Mouse (Mus musculus): Measurements from ENCODE around the gene Eef2k. TPM values are rescaled to one million over a fixed set of nuclear protein-coding genes. Genes with fewer than 3 reads are reported as not detected.

Gene Eef2k
- polyA plus RNA-seq, 1 experiment from 2014 or later, result 34.3 TPM

DNA sequence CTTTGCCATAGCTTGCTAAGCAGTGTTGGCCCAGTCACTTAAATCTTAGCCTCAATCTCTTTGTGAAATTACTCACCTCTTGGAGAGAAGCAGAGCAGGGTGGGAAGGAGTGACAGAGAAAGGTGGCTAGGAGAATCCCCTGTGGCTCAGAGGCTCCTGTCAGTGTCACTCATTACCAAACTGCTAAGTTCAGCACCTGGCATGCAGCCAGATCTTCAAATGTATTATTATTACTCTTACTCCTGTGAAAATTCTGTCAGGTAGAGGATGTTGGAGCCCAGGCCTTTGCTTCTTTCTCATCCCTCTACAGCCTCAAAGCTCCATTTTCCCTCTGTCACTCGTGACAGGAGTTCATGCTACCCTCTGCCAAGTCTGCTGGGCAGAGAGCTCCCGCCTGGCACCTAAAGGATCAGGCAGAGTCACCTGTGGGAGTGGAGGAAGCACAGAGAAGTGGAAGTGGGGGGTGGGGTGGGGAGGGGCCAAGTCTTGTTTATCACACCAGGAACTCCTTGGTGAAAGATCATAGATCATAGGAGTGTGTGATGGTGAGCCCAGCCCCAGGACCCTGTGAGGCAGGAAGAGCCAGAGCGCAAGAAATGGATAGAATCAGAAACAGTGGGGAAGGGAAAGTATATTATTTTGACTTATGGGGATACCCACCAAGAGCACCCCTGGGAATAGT lies 6.3 kb downstream of the Eef2k start:
- WGBS, result 86% methylated on average over 3 of the region's 3 CpGs
- H3K27ac ChIP-seq (replicated peaks), result no peak overlapping the region

DNA sequence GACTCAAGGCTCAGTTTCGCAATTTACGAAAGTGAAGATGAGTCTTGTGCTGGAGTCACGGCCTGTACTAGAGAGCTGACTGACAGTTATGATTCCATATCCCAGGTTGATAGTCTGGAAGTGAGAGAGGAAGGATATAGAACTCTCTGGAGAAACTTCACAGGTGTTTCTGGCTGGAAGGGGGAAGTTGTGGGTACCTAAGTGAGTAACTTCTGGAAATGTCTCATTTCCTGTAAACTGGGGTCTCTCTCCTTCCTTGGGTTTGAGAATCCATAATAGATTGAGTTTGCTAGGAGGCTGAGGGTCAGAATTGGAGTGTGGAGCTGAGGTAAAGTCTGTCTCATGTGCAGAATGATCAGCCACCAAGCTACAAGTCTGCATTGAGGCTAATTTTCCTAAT lies 7.5 kb downstream of the Eef2k start:
- Histone ChIP-seq H3K27ac (replicated peaks) (no peak overlapping the region), H3K4me3 (no peak overlapping the region), H3K27me3 (no peaks in the 10 kb centered on the region), H3K4me2 (no peak overlapping the region), H3K4me1 (replicated peaks) (peaks cover 22% of the 10 kb centered on the region), H3K9ac (no peak overlapping the region), H3K36me3 (no peaks in the 10 kb centered on the region), H3K9me3 (no peaks in the 10 kb centered on the region)
- ATAC-seq (ENCODE audit: low FRiP score, low read depth), result no peak
- 93% methylated on average over 3 of the region's 3 CpGs for WGBS

More for the DNA sequence above, 6.3 kb downstream of the Eef2k start:
- Histone ChIP-seq H3K36me3 (no peaks in the 10 kb centered on the region), H3K4me1 (replicated peaks) (peaks cover 33% of the 10 kb centered on the region), H3K9ac (no peak overlapping the region), H3K4me3 (no peak overlapping the region), H3K27me3 (no peaks in the 10 kb centered on the region), H3K4me2 (no peak overlapping the region), H3K9me3 (no peaks in the 10 kb centered on the region)
- ATAC-seq (ENCODE audit: low FRiP score, low read depth), result no peak

DNA sequence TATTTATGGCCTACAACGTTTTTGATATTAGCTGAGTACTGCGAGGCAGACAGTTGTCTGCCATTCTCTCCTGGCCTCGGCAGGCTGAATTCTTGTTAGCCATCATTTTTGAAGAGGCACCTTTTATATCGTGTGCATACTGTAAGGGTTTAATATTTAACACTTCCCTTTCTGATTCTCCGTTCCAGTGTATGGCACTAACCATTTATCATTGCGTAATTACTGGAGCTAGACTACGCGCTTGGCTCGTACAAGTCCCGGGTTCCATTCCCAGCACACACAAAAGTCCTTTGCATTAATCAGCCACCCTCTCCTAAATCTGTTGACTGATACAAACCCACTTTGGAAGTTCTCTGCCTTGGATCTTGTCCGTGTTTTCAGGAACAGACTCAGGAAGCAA lies 17.2 kb downstream of the Eef2k start:
- Histone ChIP-seq H3K9ac (no peak overlapping the region), H3K9me3 (no peaks in the 10 kb centered on the region), H3K36me3 (peaks cover 7% of the 10 kb centered on the region), H3K4me3 (no peak overlapping the region), H3K27me3 (no peaks in the 10 kb centered on the region), H3K27ac (replicated peaks) (no peak overlapping the region), H3K4me1 (replicated peaks) (peaks cover 21% of the 10 kb centered on the region), H3K4me2 (no peak overlapping the region)
- WGBS, result 85% methylated on average over 11 of the region's 11 CpGs
- no peak for ATAC-seq (ENCODE audit: low FRiP score, low read depth)

DNA sequence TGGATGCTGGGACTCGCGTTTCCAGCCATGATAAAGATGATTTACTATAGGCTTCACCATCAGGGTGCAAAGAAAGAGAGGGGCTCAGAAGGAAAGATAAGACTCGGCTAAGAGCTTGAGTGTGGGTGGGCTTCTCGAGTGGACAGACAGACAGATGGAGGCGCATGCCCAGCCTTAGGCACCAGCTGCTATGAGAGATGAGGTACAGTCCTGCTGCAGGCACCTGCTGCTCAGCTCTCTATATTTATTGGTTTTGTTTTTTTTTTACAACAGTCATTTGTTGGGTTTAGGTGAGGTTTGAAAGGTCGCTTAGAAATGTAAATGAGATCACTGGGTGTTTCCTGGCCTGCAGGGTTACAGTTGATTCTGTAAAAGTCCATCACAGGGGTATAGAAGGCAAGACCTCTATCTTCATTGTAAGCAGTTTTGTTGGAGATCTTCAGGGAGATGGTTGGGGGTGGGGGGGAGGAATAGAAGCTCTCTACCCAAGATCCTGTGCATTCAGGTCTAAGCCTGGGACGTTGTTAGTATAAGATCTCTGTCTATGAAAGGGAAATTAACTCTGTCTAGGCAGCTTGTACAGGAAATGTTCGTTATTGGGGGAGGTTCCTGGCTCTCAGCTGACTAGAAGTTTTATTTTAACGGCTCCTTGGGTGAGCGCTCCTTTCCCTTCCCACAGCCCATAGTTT lies 18.3 kb downstream of the Eef2k start:
- Histone ChIP-seq H3K9me3 (no peaks in the 10 kb centered on the region), H3K27me3 (no peaks in the 10 kb centered on the region), H3K9ac (no peak overlapping the region), H3K27ac (replicated peaks) (no peak overlapping the region), H3K4me2 (no peak overlapping the region), H3K4me1 (replicated peaks) (peaks cover 32% of the 10 kb centered on the region), H3K4me3 (no peak overlapping the region), H3K36me3 (peaks cover 7% of the 10 kb centered on the region)
- ATAC-seq (ENCODE audit: low FRiP score, low read depth), result no peak
- 53% methylated on average over 10 of the region's 10 CpGs for WGBS

DNA sequence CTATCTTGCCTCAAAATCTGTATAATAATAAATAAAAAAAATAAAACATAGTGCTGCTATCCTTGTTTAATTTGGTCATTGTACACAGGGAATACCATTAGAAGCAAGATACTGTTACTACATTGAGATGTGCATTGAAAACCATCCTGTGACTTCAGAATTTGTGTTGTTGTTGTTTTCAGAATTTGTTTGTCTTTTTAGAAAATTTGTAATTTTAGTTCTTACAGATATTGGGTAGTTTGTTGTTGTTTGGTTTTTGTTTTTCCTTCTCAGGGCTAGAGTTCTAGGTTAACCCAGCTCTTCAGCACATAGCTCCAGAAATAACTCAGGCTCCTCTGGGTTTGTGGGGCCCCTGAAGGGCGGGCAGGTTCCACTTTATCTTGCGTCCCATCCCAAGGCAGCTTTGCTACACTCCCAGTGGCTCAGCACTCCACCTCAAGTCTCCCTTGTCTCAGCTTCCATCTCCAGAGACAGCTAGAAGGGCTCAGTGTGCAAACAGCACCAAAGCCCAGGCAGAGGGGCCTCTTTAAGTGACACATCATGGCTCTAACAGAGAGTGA lies 18.9 kb downstream of the Eef2k start:
- peaks cover 37% of the 10 kb centered on the region for H3K4me1 ChIP-seq (replicated peaks)
- no peak for ATAC-seq (ENCODE audit: low FRiP score, low read depth)

DNA sequence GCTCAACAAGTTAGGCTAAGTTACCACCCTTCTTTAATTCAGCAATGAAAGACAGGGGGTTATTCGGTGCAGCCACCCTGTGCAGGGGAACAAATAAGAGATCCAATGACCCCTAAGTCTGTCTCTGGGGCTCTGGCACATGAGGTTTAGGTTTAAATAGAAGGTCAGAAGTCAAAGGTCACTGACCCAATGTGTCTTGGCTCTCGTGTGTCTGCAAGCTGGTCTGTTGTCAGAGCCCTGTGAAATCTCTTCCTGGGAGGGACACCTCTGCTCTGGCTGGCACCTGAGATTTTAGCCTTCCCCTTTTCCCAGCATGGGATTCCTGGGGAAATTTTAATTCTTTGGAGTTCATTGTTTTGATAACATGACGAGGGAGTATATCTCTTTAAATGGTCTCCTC lies 19.6 kb downstream of the Eef2k start:
- Histone ChIP-seq H3K9me3 (no peaks in the 10 kb centered on the region), H3K4me3 (no peak overlapping the region), H3K27me3 (no peaks in the 10 kb centered on the region), H3K4me2 (no peak overlapping the region), H3K36me3 (peaks cover 7% of the 10 kb centered on the region), H3K4me1 (replicated peaks) (peaks cover 37% of the 10 kb centered on the region), H3K27ac (replicated peaks) (no peak overlapping the region), H3K9ac (no peak overlapping the region)
- 34% methylated on average over 3 of the region's 3 CpGs for WGBS
- no peak for ATAC-seq (ENCODE audit: low FRiP score, low read depth)

More for the DNA sequence above, 18.9 kb downstream of the Eef2k start:
- Histone ChIP-seq H3K4me3 (no peak overlapping the region), H3K9me3 (no peaks in the 10 kb centered on the region), H3K27ac (replicated peaks) (no peak overlapping the region), H3K4me2 (no peak overlapping the region), H3K36me3 (peaks cover 7% of the 10 kb centered on the region), H3K27me3 (no peaks in the 10 kb centered on the region), H3K9ac (no peak overlapping the region)
- WGBS, result 47% methylated on average over 2 of the region's 2 CpGs

DNA sequence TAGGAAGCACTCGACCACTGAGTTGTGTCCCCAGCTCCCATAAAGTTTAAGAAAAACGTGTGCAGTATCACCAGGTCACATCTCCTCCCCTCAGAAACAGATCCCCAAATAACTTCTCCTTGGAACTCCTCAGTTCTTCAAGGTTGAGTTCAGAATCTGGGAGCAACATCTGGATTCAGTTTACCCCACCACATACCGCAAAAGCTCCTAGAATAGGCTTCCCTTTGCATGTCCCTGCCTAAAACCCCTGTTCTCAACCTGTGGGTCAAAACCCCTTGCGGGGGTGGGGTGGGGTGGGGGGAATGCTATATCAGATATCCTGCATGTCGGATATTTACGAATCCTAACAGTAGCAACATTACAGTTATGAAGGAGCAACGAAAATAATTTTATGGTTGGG lies 20.0 kb downstream of the Eef2k start:
- WGBS, result 71% methylated on average over 7 of the region's 7 CpGs
- no peak overlapping the region for H3K9ac ChIP-seq
- H3K4me2 ChIP-seq, result no peak overlapping the region
- H3K27me3 ChIP-seq, result no peaks in the 10 kb centered on the region
- H3K4me1 ChIP-seq (replicated peaks), result peaks cover 37% of the 10 kb centered on the region
- peaks cover 7% of the 10 kb centered on the region for H3K36me3 ChIP-seq
- H3K9me3 ChIP-seq, result no peaks in the 10 kb centered on the region
- no peak overlapping the region for H3K27ac ChIP-seq (replicated peaks)
- ATAC-seq (ENCODE audit: low FRiP score, low read depth), result no peak
- H3K4me3 ChIP-seq, result no peak overlapping the region

DNA sequence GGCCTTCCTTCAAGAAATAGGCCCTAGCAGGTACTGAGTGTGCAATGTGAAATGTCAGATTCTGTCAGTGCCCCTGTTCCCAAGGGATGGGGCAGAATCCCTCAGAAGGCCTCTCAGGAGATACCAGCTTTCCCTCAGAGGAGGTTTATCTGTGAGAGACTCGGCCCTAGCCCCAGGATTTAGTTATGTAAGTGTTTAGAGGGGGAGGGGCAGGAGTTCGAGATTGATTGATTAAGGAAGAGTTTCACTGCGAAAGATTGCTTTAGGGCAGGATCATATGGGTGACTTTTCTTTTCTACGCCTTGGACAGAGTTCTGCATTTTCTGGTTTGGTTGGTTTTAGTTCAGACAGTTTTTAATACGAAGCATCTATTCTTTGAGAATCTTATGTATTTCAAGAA lies 20.8 kb downstream of the Eef2k start:
- no peak overlapping the region for H3K9ac ChIP-seq
- no peak overlapping the region for H3K4me3 ChIP-seq
- H3K36me3 ChIP-seq, result peaks cover 7% of the 10 kb centered on the region
- 49% methylated on average over 5 of the region's 5 CpGs for WGBS
- H3K9me3 ChIP-seq, result no peaks in the 10 kb centered on the region
- no peak for ATAC-seq (ENCODE audit: low FRiP score, low read depth)
- H3K27ac ChIP-seq (replicated peaks), result no peak overlapping the region
- no peak overlapping the region for H3K4me2 ChIP-seq
- H3K27me3 ChIP-seq, result no peaks in the 10 kb centered on the region
- peaks cover 37% of the 10 kb centered on the region for H3K4me1 ChIP-seq (replicated peaks)

DNA sequence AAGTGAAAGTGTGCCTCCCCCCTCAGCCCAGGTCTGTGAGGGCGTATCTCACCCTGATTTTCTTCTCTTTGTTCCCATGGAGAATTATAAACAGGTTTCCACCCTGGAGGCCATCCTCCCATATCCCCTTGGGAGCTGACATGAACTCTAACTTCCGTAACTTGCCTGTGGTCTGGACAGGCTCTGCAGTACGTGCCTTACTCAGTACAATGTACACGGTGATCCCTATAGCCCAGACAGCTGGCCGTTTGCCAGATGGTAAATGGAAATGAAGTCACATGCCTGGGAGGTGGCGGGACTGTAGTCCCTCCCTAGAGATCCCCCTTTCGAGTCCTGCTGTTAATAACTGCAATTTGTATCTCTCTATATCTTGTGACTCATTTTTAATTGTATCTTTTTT lies 22.5 kb downstream of the Eef2k start:
- H3K9ac ChIP-seq, result no peak overlapping the region
- H3K27me3 ChIP-seq, result no peaks in the 10 kb centered on the region
- ATAC-seq (ENCODE audit: low FRiP score, low read depth), result peak; percentile 82
- no peak overlapping the region for H3K4me3 ChIP-seq
- peaks cover 39% of the 10 kb centered on the region for H3K4me1 ChIP-seq (replicated peaks)
- H3K27ac ChIP-seq (replicated peaks), result peak overlapping the region; percentile 67
- 6% methylated on average over 7 of the region's 7 CpGs for WGBS
- no peaks in the 10 kb centered on the region for H3K36me3 ChIP-seq
- no peaks in the 10 kb centered on the region for H3K9me3 ChIP-seq
- H3K4me2 ChIP-seq, result peak overlapping the region; percentile 5; the same call in 1 of the 2 replicates

DNA sequence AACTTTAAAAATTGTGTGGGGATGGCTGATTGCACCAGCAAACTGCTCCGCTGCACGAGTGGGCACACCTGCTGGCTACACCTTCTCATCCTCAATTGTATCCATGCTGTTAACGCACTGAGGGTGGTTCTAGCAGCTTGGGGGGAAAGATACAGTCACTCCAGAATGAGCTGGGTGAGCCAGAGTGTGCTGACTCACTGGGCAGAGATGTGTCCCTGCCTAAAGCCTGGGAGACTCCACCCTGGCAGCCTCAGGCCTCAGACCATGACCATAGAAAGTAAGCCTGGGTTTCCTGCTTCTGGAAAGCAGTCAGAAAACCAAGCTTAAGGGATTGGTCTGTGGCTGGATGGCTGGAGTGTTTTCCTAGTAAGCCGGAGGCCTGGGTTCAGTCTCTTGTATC lies 23.2 kb downstream of the Eef2k start:
- H3K27me3 ChIP-seq, result no peaks in the 10 kb centered on the region
- 43% methylated on average over 4 of the region's 4 CpGs for WGBS
- peaks cover 40% of the 10 kb centered on the region for H3K4me1 ChIP-seq (replicated peaks)
- no peaks in the 10 kb centered on the region for H3K9me3 ChIP-seq
- peak overlapping the region; percentile 67 for H3K27ac ChIP-seq (replicated peaks)
- no peaks in the 10 kb centered on the region for H3K36me3 ChIP-seq
- no peak overlapping the region for H3K4me3 ChIP-seq
- ATAC-seq (ENCODE audit: low FRiP score, low read depth), result no peak
- H3K9ac ChIP-seq, result no peak overlapping the region
- no peak overlapping the region for H3K4me2 ChIP-seq

DNA sequence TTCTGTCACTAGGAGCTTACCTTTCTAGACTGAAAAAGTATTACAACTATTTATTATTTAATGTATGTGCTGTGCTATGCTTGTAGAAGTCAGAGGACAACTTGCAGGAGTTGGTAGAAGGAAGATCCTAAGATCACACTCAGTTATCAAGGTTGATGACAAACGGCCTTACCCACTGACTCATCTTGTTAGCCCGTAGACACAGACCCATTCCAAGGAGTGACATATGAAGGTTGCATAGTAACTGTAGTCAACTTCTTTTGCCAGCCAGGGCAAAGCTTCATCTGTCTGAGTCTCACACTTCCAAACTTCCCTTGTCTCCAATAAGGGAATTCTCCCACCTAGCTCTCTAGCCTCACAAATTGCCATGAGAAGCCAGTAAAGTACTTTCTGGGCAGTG lies 24.1 kb downstream of the Eef2k start:
- no peaks in the 10 kb centered on the region for H3K36me3 ChIP-seq
- H3K9me3 ChIP-seq, result no peaks in the 10 kb centered on the region
- no peak overlapping the region for H3K9ac ChIP-seq
- H3K4me2 ChIP-seq, result no peak overlapping the region
- no peak for ATAC-seq (ENCODE audit: low FRiP score, low read depth)
- peaks cover 40% of the 10 kb centered on the region for H3K4me1 ChIP-seq (replicated peaks)
- 73% methylated on average over 2 of the region's 2 CpGs for WGBS
- no peaks in the 10 kb centered on the region for H3K27me3 ChIP-seq
- no peak overlapping the region for H3K4me3 ChIP-seq
- no peak overlapping the region for H3K27ac ChIP-seq (replicated peaks)

DNA sequence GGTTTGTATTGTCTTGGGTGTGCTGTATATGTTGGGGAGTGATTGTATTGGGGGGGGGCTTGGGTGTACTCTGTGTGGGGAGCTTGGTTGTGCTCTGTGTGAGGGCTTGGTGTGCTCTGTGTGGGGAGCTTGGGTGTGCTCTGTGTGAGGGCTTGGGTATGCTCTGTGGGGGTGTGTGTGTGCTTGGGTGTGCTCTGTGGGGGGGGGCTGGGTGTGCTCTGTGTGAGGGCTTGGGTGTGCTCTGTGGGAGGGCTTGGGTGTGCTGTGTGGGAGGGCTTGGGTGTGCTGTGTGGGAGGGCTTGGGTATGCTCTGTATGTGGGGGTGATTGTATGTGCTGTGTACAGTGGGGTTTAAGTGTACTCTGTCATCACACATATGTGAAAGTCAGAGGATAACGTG lies 25.1 kb downstream of the Eef2k start:
- Histone ChIP-seq H3K27ac (replicated peaks) (no peak overlapping the region), H3K4me3 (no peak overlapping the region), H3K27me3 (no peaks in the 10 kb centered on the region), H3K36me3 (no peaks in the 10 kb centered on the region), H3K9me3 (no peaks in the 10 kb centered on the region), H3K4me2 (no peak overlapping the region), H3K4me1 (replicated peaks) (peaks cover 37% of the 10 kb centered on the region), H3K9ac (no peak overlapping the region)
- WGBS, result 79% methylated on average over 1 of the region's 1 CpGs
- 0 out of 2 replicates have a peak, but pooled peaks have one; percentile 20 for ATAC-seq (ENCODE audit: low FRiP score, low read depth)
